Mouse (Mus musculus): Measurements from ENCODE around the gene Aqp5. TPM values are rescaled to one million over a fixed set of nuclear protein-coding genes. Genes with fewer than 3 reads are reported as not detected.

Gene Aqp5
- total RNA-seq, 2 experiments from 2014 or later: not detected

DNA sequence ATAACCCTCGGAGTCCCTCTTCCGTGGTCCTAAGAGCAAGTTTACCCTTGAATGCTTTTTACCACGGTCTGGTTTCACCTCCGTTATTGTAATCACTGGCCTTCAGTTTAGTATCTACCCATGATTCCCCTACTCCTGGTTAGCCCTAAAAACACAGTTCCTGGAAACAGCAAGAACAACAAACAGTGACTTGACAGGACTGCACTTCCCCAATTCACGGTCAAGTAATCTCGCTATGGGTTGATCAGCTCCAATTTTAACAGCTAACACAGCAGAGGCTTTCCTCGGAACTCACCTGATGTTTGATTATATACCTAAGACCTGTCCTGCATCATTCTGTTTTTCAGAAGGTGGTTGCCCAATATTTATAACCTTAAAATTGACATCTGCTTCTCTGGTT, 44.1 kb downstream of the Aqp5 start:
- peak; percentile 34; the same call in 1 of the 2 replicates for ATAC-seq (replicated peaks; ENCODE audit: poor library complexity)

DNA sequence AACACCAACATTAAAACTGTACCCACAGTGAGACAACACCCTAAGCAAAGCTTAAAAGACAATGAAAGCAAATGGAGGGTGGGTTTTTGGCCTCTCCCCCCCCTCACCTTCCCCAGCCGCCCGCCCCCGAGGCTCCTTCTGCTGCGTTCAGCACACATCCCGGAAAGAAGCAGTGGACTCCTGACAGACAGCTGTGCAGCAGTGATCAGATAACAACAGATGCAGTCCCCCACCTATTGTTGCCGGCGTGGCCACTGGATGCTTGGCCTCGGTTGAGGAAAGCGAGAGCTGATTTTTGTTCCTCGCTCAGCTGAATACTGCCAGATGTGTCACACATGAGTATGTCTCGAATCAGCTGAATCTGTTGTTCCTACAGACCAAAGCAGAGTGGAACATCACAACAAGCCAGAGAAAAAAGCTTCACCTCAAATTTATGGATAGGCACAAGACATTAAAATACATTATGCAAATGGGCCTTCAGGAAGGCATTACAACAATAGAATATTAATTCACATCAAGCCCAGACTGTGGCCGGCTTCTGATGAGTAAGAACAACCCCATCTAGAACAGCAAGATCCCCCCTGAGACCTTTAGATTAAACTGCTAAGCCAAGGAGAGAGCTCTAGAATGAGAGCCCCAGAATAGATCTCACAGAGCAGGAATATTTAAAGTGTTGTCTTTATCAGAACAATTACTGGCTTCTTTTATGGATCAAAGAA, 47.0 kb downstream of the Aqp5 start:
- no peak for ATAC-seq (replicated peaks; ENCODE audit: poor library complexity)

DNA sequence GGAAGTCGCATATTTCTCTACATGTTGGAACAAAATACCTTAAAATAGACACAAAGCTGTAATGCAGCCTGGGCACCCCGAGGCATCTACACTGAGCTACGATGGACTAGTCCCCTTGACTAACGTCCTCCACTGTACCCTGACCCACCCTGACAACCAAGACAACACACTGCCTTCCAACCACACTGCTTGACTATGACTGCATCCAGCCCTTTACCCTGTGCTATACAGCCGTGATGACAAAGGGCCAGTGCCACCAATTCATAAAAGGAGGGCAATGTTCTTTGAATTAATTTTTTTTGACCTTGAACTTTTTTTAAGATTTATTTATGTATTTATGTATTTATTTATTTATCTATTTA, 47.5 kb downstream of the Aqp5 start:
- ATAC-seq (replicated peaks; ENCODE audit: poor library complexity): no peak

- ATAC-seq (replicated peaks; ENCODE audit: poor library complexity): peak; percentile 63
Observed at GRCm38 (mm10) chr15:99642622-99643021, 52.0 kb downstream of the Aqp5 start.

DNA sequence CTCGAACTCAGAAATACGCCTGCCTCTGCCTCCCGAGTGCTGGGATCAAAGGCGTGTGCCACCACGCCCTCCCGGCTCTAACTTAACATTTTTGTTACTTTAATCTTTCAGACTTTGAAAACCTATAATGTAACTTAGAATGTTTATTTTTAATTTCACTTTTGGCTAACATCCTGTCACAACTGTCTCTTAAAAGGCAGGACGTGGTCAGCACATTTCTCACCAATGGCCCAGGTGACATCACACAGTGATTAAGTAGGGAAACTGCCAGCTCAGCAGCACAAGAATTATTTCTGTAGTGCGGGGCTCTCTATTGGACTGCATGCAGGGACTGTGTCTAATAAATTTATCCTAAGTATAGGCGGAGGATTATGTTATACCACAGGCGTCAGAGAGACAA, 53.2 kb downstream of the Aqp5 start:
- no peak for ATAC-seq (replicated peaks; ENCODE audit: poor library complexity)

Other genes starting within 250 kb of the Aqp5 start
- 11.4 and 11.5 TPM in 2 replicates for gene Fmnl3, start 220.3 kb upstream of the Aqp5 start, total RNA-seq (2015)
- 17.2 and 21.2 TPM in 2 replicates for gene Fmnl3, start 220.3 kb upstream of the Aqp5 start, total RNA-seq (2017)
- gene Tmbim6, start 197.9 kb upstream of the Aqp5 start, total RNA-seq (2015): 381 and 438 TPM in 2 replicates
- 164 and 187 TPM in 2 replicates for gene Tmbim6, start 197.9 kb upstream of the Aqp5 start, total RNA-seq (2017)
- gene Nckap5l, start 133.0 kb upstream of the Aqp5 start, total RNA-seq (2015): 4.0 and 9.7 TPM in 2 replicates
- gene Nckap5l, start 133.0 kb upstream of the Aqp5 start, total RNA-seq (2017): 0.17 and 2.2 TPM in 2 replicates
- gene Bcdin3d, start 116.1 kb upstream of the Aqp5 start, total RNA-seq (2015): 3.9 and 5.6 TPM in 2 replicates
- 3.7 and 6.2 TPM in 2 replicates for gene Bcdin3d, start 116.1 kb upstream of the Aqp5 start, total RNA-seq (2017)
- gene Faim2, start 62.6 kb upstream of the Aqp5 start, total RNA-seq (2015): 0.39 and 0.56 TPM in 2 replicates
- gene Faim2, start 62.6 kb upstream of the Aqp5 start, total RNA-seq (2017): 0.10 and 0.17 TPM in 2 replicates
- gene Aqp2, start 11.7 kb upstream of the Aqp5 start, total RNA-seq (2015): not detected in 2 replicates
- not detected in 2 replicates for gene Aqp2, start 11.7 kb upstream of the Aqp5 start, total RNA-seq (2017)
- gene Aqp6, start 10.6 kb downstream of the Aqp5 start, total RNA-seq (2015): not detected in 2 replicates
- gene Aqp6, start 10.6 kb downstream of the Aqp5 start, total RNA-seq (2017): not detected in 2 replicates
- gene Racgap1, start 60.9 kb downstream of the Aqp5 start, total RNA-seq (2015): 61.7 and 69.9 TPM in 2 replicates
- gene Racgap1, start 60.9 kb downstream of the Aqp5 start, total RNA-seq (2017): 69.1 and 69.4 TPM in 2 replicates
- not detected in 2 replicates for gene Asic1, start 79.6 kb downstream of the Aqp5 start, total RNA-seq (2015)
- gene Asic1, start 79.6 kb downstream of the Aqp5 start, total RNA-seq (2017): not detected in 2 replicates
- gene Smarcd1, start 111.3 kb downstream of the Aqp5 start, total RNA-seq (2015): 22.8 and 24.1 TPM in 2 replicates
- gene Smarcd1, start 111.3 kb downstream of the Aqp5 start, total RNA-seq (2017): 11.6 and 17.3 TPM in 2 replicates
- not detected in 2 replicates for gene Gm17349, start 114.7 kb downstream of the Aqp5 start, total RNA-seq (2015)
- gene Gm17349, start 114.7 kb downstream of the Aqp5 start, total RNA-seq (2017): not detected in 2 replicates
- 0.15 and 0.67 TPM in 2 replicates for gene Gpd1, start 126.7 kb downstream of the Aqp5 start, total RNA-seq (2015)
- gene Gpd1, start 126.7 kb downstream of the Aqp5 start, total RNA-seq (2017): 1.3 TPM in 2 replicates
- gene Cox14, start 134.8 kb downstream of the Aqp5 start, total RNA-seq (2015): 72.7 and 83.5 TPM in 2 replicates
- 28.6 and 30.8 TPM in 2 replicates for gene Cox14, start 134.8 kb downstream of the Aqp5 start, total RNA-seq (2017)
- gene Cers5, start 182.1 kb downstream of the Aqp5 start, total RNA-seq (2015): 42.9 and 49.4 TPM in 2 replicates
- gene Cers5, start 182.1 kb downstream of the Aqp5 start, total RNA-seq (2017): 20.6 and 23.0 TPM in 2 replicates

Measured in megakaryocyte progenitor cell, adult 5-6 weeks (primary cell).